Comparison of ENCODE assay signal across 8 mouse cellular contexts in the genomic region with DNA sequence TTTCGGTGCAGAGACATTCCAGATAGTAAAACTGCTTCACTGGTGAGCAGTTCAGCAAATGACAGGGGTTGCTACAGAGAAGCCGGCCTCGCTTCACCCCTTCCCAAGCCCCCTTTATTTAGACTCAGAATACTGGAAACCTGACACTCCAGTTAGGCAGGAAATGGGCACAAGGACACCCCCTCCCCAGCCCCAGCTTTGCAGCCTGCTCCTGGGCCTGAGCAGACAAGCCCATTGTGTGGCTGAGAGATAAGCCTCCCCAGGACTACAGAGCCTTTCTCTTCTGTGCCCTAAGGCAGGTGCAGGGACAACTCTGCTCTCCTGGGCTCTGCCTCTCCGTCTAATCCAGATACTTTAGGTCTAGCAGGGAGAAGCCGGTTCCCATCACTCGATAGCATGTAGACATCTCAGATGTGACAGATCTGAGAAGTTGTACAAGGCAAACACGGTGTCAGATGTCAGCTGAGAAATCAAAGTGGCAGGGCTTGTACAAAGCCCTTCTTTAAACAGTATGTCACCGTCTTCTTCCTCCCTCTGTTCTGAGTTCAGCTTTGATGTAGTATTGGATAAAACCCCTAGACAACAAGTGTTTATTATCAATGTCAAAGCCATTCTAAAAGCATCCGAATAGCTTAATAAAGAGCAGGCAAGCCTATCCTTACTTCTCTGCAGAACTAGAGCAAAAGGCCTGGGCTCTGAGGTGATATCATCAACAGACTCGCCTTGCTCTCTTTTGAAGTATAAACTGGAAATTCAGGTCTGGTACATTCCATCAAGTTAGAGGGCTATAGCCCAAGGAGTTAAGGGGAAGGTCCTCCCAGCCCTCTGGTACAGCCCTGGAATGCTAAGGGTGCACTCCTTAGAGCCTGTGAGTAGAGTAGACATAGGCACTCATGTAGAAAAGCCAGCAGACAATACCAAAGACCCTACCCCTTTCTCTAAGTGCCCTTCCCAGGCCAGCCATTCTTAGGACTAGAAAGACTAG. TPM values are rescaled to one million over a fixed set of nuclear protein-coding genes. Genes with fewer than 3 reads are reported as not detected.
A peak's percentile ranks its signal among the peaks of the same experiment; 100 is the strongest.
DNase-seq lines count a peak whose midpoint lies in the region; TF ChIP-seq lines count a peak whose summit lies in the region.

No protein-coding gene starts in this region.

- peak; percentile 14 to 35 for DNase-seq in lung, adult 18-20 months
- DNase-seq in lung, adult 2 months = no peak
- DNase-seq in forelimb bud, embryonic 11.5 days (ENCODE audit: low read depth, low spot score) = peak; percentile 41
- DNase-seq in lung, postnatal 25 days (ENCODE audit: low spot score) = peak; percentile 33
- DNase-seq in thymus, postnatal 36 days = peak; percentile 20 to 35
- no peak for DNase-seq in layer of hippocampus, adult 18-20 months (ENCODE audit: low spot score in 2 of 2)
- no peak for DNase-seq in c-Kit-positive CD71-positive TER-119-positive erythroid progenitor cells, embryonic 14.5 days (ENCODE audit: low spot score)
- DNase-seq in adrenal gland, postnatal 25 days = no peak

- no peak for TF ChIP-seq CTCF in lung, adult 2 months (IDR thresholded peaks at IDR 0.05; ENCODE audit: insufficient read depth, low read length)

- TF ChIP-seq POLR2A in lung, adult 2 months (IDR thresholded peaks at IDR 0.05; ENCODE audit: borderline replicate concordance, extremely low read depth, low read depth, low read length) = no peak

- peaks cover 8% of the 10 kb centered on the region for H3K4me1 ChIP-seq in lung, adult 2 months (ENCODE audit: control insufficient read depth, insufficient read depth, low read length)

- no peak overlapping the region for H3K4me3 ChIP-seq in lung, adult 2 months (replicated peaks; ENCODE audit: extremely low read depth, low read depth, low read length)

- 29% methylated on average over 10 of the region's 10 CpGs for WGBS in lung, adult 2 months

RNA-seq across cellular contexts. Expression of gene Kremen1, which starts 21.4 kb away (rescaled TPM):
- 28.6 and 33.2 TPM in 2 replicates for polyA plus RNA-seq in lung, adult 2 months (2012; rRNA removed)
- total RNA-seq in layer of hippocampus, adult 18-20 months (2021) = 10 to 100 TPM; 12.9 to 15.5 TPM
- 17.6 and 23.1 TPM in 2 replicates for total RNA-seq in adrenal gland, postnatal 25 days (2021)

Comparison
In these comparisons a context has a peak if more than half of its experiments do, and no peak if none do; other contexts are left out.
1. DNase-seq: peak in lung, adult 18-20 months (2 of 2), forelimb bud, embryonic 11.5 days (single experiment), lung, postnatal 25 days (single experiment) and thymus, postnatal 36 days (2 of 2); none in lung, adult 2 months (single experiment), layer of hippocampus, adult 18-20 months (0 of 2), c-Kit-positive CD71-positive TER-119-positive erythroid progenitor cells, embryonic 14.5 days (single experiment) and adrenal gland, postnatal 25 days (single experiment).